Mouse (Mus musculus): ENCODE measurements at regions not wholly inside any gene's neighbourhood (a gene's known extent, or its start where the extent isn't known, plus 50 kb on each side); places are given as distances from the start of the nearest gene placed in this dataset.

GRCm38 (mm10) chr11:10798079-10798478 is 315.9 kb upstream of the Vwc2 start:
- DNase-seq (ENCODE audit: low spot score in 2 of 2): no peak
- intact Hi-C loops (cut with DNase I): no loop called here

- intact Hi-C loops (cut with DNase I): no loop called here
- no peak for DNase-seq (ENCODE audit: low spot score in 2 of 2)
These were observed 273.8 kb upstream of the Vwc2 start for GRCm38 (mm10) chr11:10840191-10840590.

GRCm38 (mm10) chr11:10841083-10841482 is 272.9 kb upstream of the Vwc2 start:
- intact Hi-C loops (cut with DNase I): no loop called here
- DNase-seq (ENCODE audit: low spot score in 2 of 2): peak in 1 of 2 experiments; percentile 4

GRCm38 (mm10) chr11:10872267-10872666 is 241.8 kb upstream of the Vwc2 start:
- intact Hi-C loops (cut with DNase I): no loop called here
- no peak for DNase-seq (ENCODE audit: low spot score in 2 of 2)

- intact Hi-C loops (cut with DNase I): no loop called here
- DNase-seq (ENCODE audit: low spot score in 2 of 2): peak in 1 of 2 experiments; percentile 10
These were observed 220.7 kb upstream of the Vwc2 start for GRCm38 (mm10) chr11:10893302-10893701.

- no peak for DNase-seq (ENCODE audit: low spot score in 2 of 2)
- intact Hi-C loops (cut with DNase I): no loop called here
These were observed 190.0 kb upstream of the Vwc2 start for GRCm38 (mm10) chr11:10923998-10924397.

- intact Hi-C loops (cut with DNase I): no loop called here
- DNase-seq (ENCODE audit: low spot score in 2 of 2): peak in 1 of 2 experiments; percentile 3
These were observed 161.1 kb upstream of the Vwc2 start for GRCm38 (mm10) chr11:10952914-10953313.
